Mouse (Mus musculus) embryonic facial prominence, embryonic 10.5 days (tissue): ENCODE measurements around the gene Cog3. TPM values are rescaled to one million over a fixed set of nuclear protein-coding genes. Genes with fewer than 3 reads are reported as not detected.

Experiments
- DNase-seq: peaks from one replicate; pipeline ENCODE4 v3.0.0-alpha.2; 2017; ENCODE audit warnings: low spot score
- H3K27ac ChIP-seq: fragments of 300-500 bp; sonication (generic); replicated peaks from 2 replicates; pipeline ENCODE4 v1.5.1; 2016; ENCODE audit warnings: mild to moderate bottlenecking
- H3K27me3 ChIP-seq: fragments of 300-500 bp; sonication (generic); replicated peaks from 2 replicates; pipeline ENCODE4 v1.6.1; 2016; ENCODE audit warnings: low read depth, mild to moderate bottlenecking; ENCODE audit not compliant: poor library complexity, severe bottlenecking
- H3K36me3 ChIP-seq: fragments of 300-500 bp; sonication (generic); replicated peaks from 2 replicates; pipeline ENCODE4 v1.6.1; 2016; ENCODE audit warnings: mild to moderate bottlenecking, moderate library complexity
- H3K4me1 ChIP-seq: fragments of 300-500 bp; sonication (generic); 2 replicates; pipeline ENCODE4 v1.6.1; 2016
- H3K4me3 ChIP-seq: fragments of 300-500 bp; sonication (generic); 2 replicates; pipeline ENCODE4 v1.5.1; 2016; ENCODE audit warnings: mild to moderate bottlenecking, moderate library complexity
- H3K9me3 ChIP-seq: fragments of 300-500 bp; sonication (generic); 2 replicates; pipeline ENCODE4 v1.6.1; 2016; ENCODE audit warnings: mild to moderate bottlenecking
- WGBS: fragments of 180-500 bp; shearing (Covaris S2); methylation state at CpG from one replicate; pipeline ENCODE4 v1.1.7; 2016; 5-methylcytosine and 5-hydroxymethylcytosine counted together
- polyA plus RNA-seq: library from polyadenylated mRNA; unstranded; fragments of >200 nt; fragmentation: Nextera tagmentation; extraction: Ambion mirVana; gene quantifications from 2 replicates; pipeline ENCODE4 v1.2.1, GENCODE M21; 2016

Cog3 gene
- polyA plus RNA-seq, 1 experiment from 2014 or later, result 19.5 TPM

DNA sequence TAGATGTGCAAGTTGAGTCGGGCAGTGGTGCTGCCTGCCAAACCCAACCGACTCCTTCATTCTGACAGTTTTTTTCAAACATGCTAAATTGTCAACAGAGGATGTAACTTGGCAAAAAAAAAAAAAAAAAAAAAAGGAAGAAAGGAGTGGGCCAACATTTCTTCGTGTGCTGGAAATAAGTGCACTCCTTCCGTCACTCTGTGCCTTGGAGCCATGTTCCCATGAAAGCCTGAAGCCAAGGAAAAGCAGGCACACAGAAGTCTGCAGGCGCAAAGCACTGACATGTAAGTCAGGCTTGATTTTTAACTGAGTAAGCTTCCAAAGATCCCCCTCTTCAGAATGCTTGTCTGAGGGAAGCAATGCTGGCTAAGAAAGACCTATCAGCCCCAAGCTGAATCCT is 41.6 kb downstream of the Cog3 start:
- no peak for DNase-seq
- Histone ChIP-seq H3K27me3 (no peaks in the 10 kb centered on the region), H3K4me3 (no peak overlapping the region), H3K4me1 (no peaks in the 10 kb centered on the region), H3K27ac (no peak overlapping the region), H3K9me3 (no peaks in the 10 kb centered on the region), H3K36me3 (peaks cover 96% of the 10 kb centered on the region)
- 93% methylated on average over 5 of the region's 5 CpGs for WGBS

DNA sequence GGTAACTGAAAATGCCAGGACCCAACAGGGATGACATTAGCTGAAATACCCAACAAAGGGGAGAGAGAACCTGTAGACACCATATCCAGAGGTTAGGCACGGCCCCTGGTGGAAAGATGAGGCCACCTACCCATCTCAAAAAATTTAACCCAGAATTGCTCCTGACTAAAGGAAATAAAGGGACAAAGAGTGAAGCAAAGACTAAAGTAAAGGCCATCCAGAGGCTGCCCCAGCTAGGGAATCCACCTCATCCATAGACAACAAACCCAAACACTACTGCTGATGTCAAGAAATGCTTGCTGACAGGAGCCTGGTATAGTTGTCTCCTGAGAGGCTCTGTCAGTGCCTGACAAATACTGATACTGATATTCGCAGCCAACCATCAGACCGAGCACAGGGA is 42.6 kb downstream of the Cog3 start:
- H3K9me3 ChIP-seq, result no peaks in the 10 kb centered on the region
- H3K27ac ChIP-seq, result no peak overlapping the region
- no peak for DNase-seq
- WGBS, result 94% methylated on average over 3 of the region's 3 CpGs
- no peaks in the 10 kb centered on the region for H3K27me3 ChIP-seq
- no peak overlapping the region for H3K4me3 ChIP-seq
- H3K36me3 ChIP-seq, result peaks cover 96% of the 10 kb centered on the region
- no peaks in the 10 kb centered on the region for H3K4me1 ChIP-seq

GRCm38 (mm10) chr14:75708986-75709385 is 45.3 kb downstream of the Cog3 start:
- H3K4me1 ChIP-seq, result no peaks in the 10 kb centered on the region
- H3K27me3 ChIP-seq, result no peaks in the 10 kb centered on the region
- DNase-seq, result no peak
- H3K4me3 ChIP-seq, result no peak overlapping the region
- 98% methylated on average over 1 of the region's 1 CpGs for WGBS
- H3K36me3 ChIP-seq, result peaks cover 98% of the 10 kb centered on the region
- no peaks in the 10 kb centered on the region for H3K9me3 ChIP-seq
- H3K27ac ChIP-seq, result no peak overlapping the region

- 58% methylated on average over 7 of the region's 7 CpGs for WGBS
- no peaks in the 10 kb centered on the region for H3K27me3 ChIP-seq
- H3K4me1 ChIP-seq, result no peaks in the 10 kb centered on the region
- no peaks in the 10 kb centered on the region for H3K9me3 ChIP-seq
- DNase-seq, result no peak
- no peak overlapping the region for H3K27ac ChIP-seq
- H3K4me3 ChIP-seq, result no peak overlapping the region
- H3K36me3 ChIP-seq, result peaks cover 100% of the 10 kb centered on the region
Measured at GRCm38 (mm10) chr14:75707771-75708170, 46.5 kb downstream of the Cog3 start.

DNA sequence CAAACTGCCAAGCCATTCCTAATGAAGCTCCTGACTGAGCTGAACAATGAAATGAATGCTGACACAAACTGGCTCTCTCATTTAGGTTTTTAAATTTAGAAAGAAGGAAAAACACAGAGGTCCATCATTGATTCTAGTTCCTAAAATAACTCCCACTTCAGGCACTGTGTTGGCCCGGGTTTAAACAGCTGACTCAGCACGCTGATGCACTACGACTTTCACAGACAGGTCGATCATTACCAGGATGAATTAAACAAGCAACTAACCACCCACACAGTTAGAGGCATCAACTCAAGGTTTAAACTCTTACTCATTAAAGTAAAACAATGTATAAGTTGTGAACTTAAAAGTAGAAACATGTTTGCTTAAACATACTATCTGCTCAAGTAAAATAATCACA is 47.7 kb downstream of the Cog3 start:
- no peaks in the 10 kb centered on the region for H3K4me1 ChIP-seq
- no peak overlapping the region for H3K4me3 ChIP-seq
- H3K36me3 ChIP-seq, result peaks cover 94% of the 10 kb centered on the region
- 90% methylated on average over 4 of the region's 4 CpGs for WGBS
- no peaks in the 10 kb centered on the region for H3K27me3 ChIP-seq
- H3K9me3 ChIP-seq, result no peaks in the 10 kb centered on the region
- DNase-seq, result no peak
- no peak overlapping the region for H3K27ac ChIP-seq

GRCm38 (mm10) chr14:75697928-75698327 is 56.4 kb downstream of the Cog3 start:
- Histone ChIP-seq H3K27ac (no peak overlapping the region), H3K36me3 (peaks cover 13% of the 10 kb centered on the region), H3K4me3 (no peak overlapping the region), H3K27me3 (no peaks in the 10 kb centered on the region), H3K9me3 (no peaks in the 10 kb centered on the region), H3K4me1 (no peaks in the 10 kb centered on the region)
- DNase-seq, result no peak
- WGBS, result 88% methylated on average over 1 of the region's 1 CpGs

- WGBS, result 85% methylated on average over 5 of the region's 5 CpGs
- no peaks in the 10 kb centered on the region for H3K27me3 ChIP-seq
- H3K27ac ChIP-seq, result no peak overlapping the region
- H3K4me3 ChIP-seq, result no peak overlapping the region
- H3K9me3 ChIP-seq, result no peaks in the 10 kb centered on the region
- no peak for DNase-seq
- H3K36me3 ChIP-seq, result peaks cover 2% of the 10 kb centered on the region
- H3K4me1 ChIP-seq, result no peaks in the 10 kb centered on the region
Measured at GRCm38 (mm10) chr14:75696096-75696495, 58.2 kb downstream of the Cog3 start.

DNA sequence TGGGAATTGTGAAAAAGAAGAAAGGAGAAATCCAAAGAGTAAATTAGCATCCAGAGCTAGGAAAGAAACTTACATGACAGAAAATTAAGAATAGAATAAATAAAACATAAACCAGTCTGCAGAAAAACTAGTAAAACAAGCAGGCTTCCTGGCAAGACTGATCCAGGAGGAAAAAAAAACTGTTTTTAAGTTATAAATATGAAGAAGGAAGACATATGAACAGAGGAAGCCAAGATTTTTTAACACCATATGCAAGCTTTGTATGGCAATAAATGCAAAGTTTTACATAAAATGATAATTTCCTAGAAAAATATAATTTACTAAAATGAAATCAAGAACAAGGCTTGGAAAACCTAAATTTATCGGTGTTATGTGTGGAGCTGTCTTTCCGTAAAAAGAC is 63.9 kb downstream of the Cog3 start:
- no peak overlapping the region for H3K4me3 ChIP-seq
- no peak overlapping the region for H3K27ac ChIP-seq
- H3K36me3 ChIP-seq, result no peaks in the 10 kb centered on the region
- no peak for DNase-seq
- H3K4me1 ChIP-seq, result no peaks in the 10 kb centered on the region
- no peaks in the 10 kb centered on the region for H3K9me3 ChIP-seq
- 95% methylated on average over 2 of the region's 2 CpGs for WGBS
- no peaks in the 10 kb centered on the region for H3K27me3 ChIP-seq

DNA sequence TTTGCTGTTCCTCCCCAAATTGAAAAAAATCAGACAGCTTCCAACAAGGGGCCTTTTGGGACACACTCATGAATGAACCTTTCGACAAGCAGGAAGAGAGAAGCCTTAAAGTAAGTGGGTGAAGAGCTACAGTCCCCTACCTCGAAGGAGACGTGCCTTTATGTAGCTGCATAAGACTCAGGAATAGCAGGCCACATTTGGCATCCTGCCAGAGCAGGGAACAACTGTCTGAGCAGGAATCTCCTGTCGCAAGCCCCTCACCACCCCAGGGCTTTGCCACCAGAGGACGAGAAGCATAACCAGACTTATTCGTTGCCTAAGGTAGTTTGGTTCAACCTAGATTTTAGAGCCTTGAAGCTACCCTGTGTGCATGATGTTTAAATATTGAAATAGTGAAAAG is 78.0 kb downstream of the Cog3 start:
- WGBS, result 77% methylated on average over 6 of the region's 6 CpGs
- Histone ChIP-seq H3K9me3 (no peaks in the 10 kb centered on the region), H3K27ac (no peak overlapping the region), H3K36me3 (no peaks in the 10 kb centered on the region), H3K27me3 (no peaks in the 10 kb centered on the region), H3K4me1 (no peaks in the 10 kb centered on the region), H3K4me3 (no peak overlapping the region)
- no peak for DNase-seq

GRCm38 (mm10) chr14:75669085-75669645 is 85.2 kb downstream of the Cog3 start:
- Histone ChIP-seq H3K27ac (no peak overlapping the region), H3K36me3 (no peaks in the 10 kb centered on the region), H3K4me1 (no peaks in the 10 kb centered on the region), H3K4me3 (no peak overlapping the region), H3K27me3 (no peaks in the 10 kb centered on the region), H3K9me3 (no peaks in the 10 kb centered on the region)
- DNase-seq, result no peak
- WGBS, result 77% methylated on average over 1 of the region's 1 CpGs

- H3K9me3 ChIP-seq, result no peaks in the 10 kb centered on the region
- H3K27ac ChIP-seq, result no peak overlapping the region
- 78% methylated on average over 2 of the region's 2 CpGs for WGBS
- no peaks in the 10 kb centered on the region for H3K4me1 ChIP-seq
- no peaks in the 10 kb centered on the region for H3K27me3 ChIP-seq
- H3K4me3 ChIP-seq, result no peak overlapping the region
- H3K36me3 ChIP-seq, result no peaks in the 10 kb centered on the region
- no peak for DNase-seq
Measured at GRCm38 (mm10) chr14:75665430-75666180, 88.7 kb downstream of the Cog3 start.

DNA sequence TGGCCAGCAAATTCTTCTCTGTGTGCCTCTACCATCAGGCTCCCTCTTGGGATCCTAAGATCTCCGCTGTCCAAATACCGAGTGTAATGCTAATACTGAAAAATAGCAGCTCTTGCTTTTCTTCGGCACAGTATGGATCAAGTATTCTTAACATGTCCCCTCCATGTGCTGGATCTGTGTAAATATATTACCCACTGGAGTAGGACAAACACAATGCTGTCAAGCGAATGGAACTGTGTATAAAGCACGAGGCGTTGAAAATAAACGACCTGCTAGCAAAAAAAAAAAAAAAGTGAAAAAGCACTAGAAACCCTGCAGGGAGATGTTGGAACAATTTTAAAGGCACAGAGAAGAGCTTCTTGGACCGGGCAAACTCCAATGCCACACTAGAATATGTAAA is 92.8 kb downstream of the Cog3 start:
- no peaks in the 10 kb centered on the region for H3K36me3 ChIP-seq
- 86% methylated on average over 8 of the region's 8 CpGs for WGBS
- DNase-seq, result no peak
- no peak overlapping the region for H3K4me3 ChIP-seq
- no peaks in the 10 kb centered on the region for H3K9me3 ChIP-seq
- no peaks in the 10 kb centered on the region for H3K4me1 ChIP-seq
- H3K27me3 ChIP-seq, result no peaks in the 10 kb centered on the region
- no peak overlapping the region for H3K27ac ChIP-seq

GRCm38 (mm10) chr14:75660936-75661335 is 93.4 kb downstream of the Cog3 start:
- Histone ChIP-seq H3K27me3 (no peaks in the 10 kb centered on the region), H3K36me3 (no peaks in the 10 kb centered on the region), H3K9me3 (no peaks in the 10 kb centered on the region), H3K4me3 (no peak overlapping the region), H3K27ac (no peak overlapping the region), H3K4me1 (no peaks in the 10 kb centered on the region)
- WGBS, result 93% methylated on average over 6 of the region's 6 CpGs
- DNase-seq, result no peak
